Mouse (Mus musculus): ENCODE data around the gene Rptor. TPM values are rescaled to one million over a fixed set of nuclear protein-coding genes. Genes with fewer than 3 reads are reported as not detected.
A peak's percentile ranks its signal among the peaks of the same experiment; 100 is the strongest.

Rptor gene
- polyA plus RNA-seq, 1 experiment from 2014 or later = 9.8 TPM

DNA sequence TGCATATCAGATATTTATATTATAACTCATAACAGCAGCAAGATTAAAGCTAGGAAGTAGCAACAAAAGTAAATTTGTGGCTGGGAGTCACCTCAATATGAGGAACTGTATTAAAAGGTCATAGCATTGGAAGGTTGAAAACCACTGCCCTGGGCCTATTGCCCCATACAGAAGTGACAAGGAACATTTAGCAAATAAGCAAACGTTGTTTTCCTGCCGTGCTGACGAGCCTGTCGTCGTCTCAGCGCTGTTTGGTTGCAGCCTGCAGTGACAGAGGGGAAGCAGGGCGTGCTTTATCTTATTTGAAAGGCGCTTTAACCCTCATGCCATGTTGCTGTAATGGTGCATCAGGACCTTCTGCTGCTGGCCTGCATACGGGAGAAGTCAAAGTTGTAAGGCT is 273.0 kb downstream of the Rptor start:
- Histone ChIP-seq H3K9ac (ENCODE audit: low read depth, low read length) (no peak overlapping the region), H3K4me2 (no peak overlapping the region), H3K36me3 (ENCODE audit: control insufficient read depth, insufficient read depth, low read length) (peaks cover 16% of the 10 kb centered on the region), H3K9me3 (replicated peaks; ENCODE audit: control insufficient read depth, low read length) (no peaks in the 10 kb centered on the region), H3K4me1 (ENCODE audit: control insufficient read depth, insufficient read depth, low read length) (no peaks in the 10 kb centered on the region), H3K27ac (ENCODE audit: low read depth, low read length) (no peak overlapping the region), H3K4me3 (ENCODE audit: low read depth, low read length) (no peak overlapping the region), H3K27me3 (ENCODE audit: control insufficient read depth, insufficient read depth, low read length) (no peaks in the 10 kb centered on the region)
- no peak for ATAC-seq (replicated peaks; ENCODE audit: insufficient number of reproducible peaks, low FRiP score, low TSS enrichment)
- WGBS (ENCODE audit: insufficient replicate concordance) = 70% methylated on average over 9 of the region's 9 CpGs

DNA sequence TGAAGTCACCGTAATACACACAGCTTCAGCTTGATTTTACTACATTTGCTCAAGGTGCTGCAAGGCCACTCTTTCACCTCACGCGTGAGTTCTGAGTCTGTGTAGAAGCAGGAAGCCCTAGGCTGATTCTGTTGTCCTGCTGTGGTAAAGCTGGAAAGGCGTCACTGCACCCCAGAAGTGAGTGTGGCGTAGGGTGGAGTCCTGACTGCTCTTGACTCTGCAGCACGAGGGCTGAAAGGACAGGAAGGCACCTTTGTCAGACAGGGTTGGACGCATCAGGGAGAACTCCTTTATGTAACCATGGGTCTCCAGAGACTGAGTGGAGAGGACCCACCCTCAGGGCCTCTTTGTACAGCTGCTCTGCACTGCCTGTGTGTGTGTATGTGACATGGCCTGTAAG is 274.4 kb downstream of the Rptor start:
- Histone ChIP-seq H3K27me3 (ENCODE audit: control insufficient read depth, insufficient read depth, low read length) (no peaks in the 10 kb centered on the region), H3K4me3 (ENCODE audit: low read depth, low read length) (no peak overlapping the region), H3K4me1 (ENCODE audit: control insufficient read depth, insufficient read depth, low read length) (no peaks in the 10 kb centered on the region), H3K36me3 (ENCODE audit: control insufficient read depth, insufficient read depth, low read length) (peaks cover 14% of the 10 kb centered on the region), H3K9me3 (replicated peaks; ENCODE audit: control insufficient read depth, low read length) (no peaks in the 10 kb centered on the region), H3K4me2 (no peak overlapping the region), H3K9ac (ENCODE audit: low read depth, low read length) (no peak overlapping the region), H3K27ac (ENCODE audit: low read depth, low read length) (no peak overlapping the region)
- 87% methylated on average over 7 of the region's 7 CpGs for WGBS (ENCODE audit: insufficient replicate concordance)
- ATAC-seq (replicated peaks; ENCODE audit: insufficient number of reproducible peaks, low FRiP score, low TSS enrichment) = no peak

DNA sequence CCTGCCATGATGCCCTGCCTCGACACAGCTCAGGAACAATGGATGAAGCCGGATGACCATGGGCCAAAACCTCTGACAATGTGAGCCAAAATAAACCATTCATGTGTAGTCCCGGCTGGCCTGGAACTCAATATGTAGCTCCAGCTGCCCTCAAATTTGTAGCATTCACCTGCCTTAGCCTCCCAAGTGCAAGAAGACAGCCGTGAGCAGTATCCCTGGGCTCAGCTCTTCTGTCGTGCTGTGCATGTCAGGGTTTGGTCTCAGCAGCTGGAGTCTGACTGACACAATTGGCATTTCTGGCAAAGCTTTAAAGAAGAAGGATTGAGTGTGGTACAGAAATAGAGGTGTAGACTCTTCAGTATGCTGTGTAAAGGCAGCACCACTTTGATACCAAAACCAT is 276.9 kb downstream of the Rptor start:
- peaks cover 18% of the 10 kb centered on the region for H3K4me1 ChIP-seq (ENCODE audit: control insufficient read depth, insufficient read depth, low read length)
- H3K9ac ChIP-seq (ENCODE audit: low read depth, low read length) = no peak overlapping the region
- 87% methylated on average over 5 of the region's 5 CpGs for WGBS (ENCODE audit: insufficient replicate concordance)
- no peaks in the 10 kb centered on the region for H3K27me3 ChIP-seq (ENCODE audit: control insufficient read depth, insufficient read depth, low read length)
- no peak overlapping the region for H3K27ac ChIP-seq (ENCODE audit: low read depth, low read length)
- H3K9me3 ChIP-seq (replicated peaks; ENCODE audit: control insufficient read depth, low read length) = no peaks in the 10 kb centered on the region
- no peak overlapping the region for H3K4me2 ChIP-seq
- peaks cover 2% of the 10 kb centered on the region; the same call in 1 of the 2 replicates for H3K36me3 ChIP-seq (ENCODE audit: control insufficient read depth, insufficient read depth, low read length)
- no peak for ATAC-seq (replicated peaks; ENCODE audit: insufficient number of reproducible peaks, low FRiP score, low TSS enrichment)
- H3K4me3 ChIP-seq (ENCODE audit: low read depth, low read length) = no peak overlapping the region

DNA sequence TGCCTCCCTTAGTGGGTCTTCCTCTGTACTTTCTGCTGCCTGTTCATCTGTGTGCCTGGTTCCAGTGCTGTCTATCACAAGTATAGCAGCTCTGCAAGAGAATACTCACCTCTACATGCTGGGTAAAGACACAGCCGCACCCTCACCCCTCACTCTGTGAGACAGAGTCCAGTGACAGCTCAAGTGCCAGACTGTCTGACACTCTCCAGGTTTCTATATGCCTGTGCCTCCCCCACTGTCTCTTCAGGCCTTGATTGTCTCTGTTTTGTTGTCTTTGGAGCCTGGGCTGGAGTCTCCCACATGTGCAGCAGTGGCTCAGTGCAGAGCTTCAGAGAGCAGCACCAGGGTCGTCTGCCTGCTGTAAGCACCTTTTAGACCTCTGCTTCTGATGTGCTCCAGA is 280.9 kb downstream of the Rptor start:
- Histone ChIP-seq H3K4me3 (ENCODE audit: low read depth, low read length) (no peak overlapping the region), H3K9ac (ENCODE audit: low read depth, low read length) (peak overlapping the region; percentile 24; the same call in 1 of the 2 replicates), H3K4me2 (no peak overlapping the region), H3K4me1 (ENCODE audit: control insufficient read depth, insufficient read depth, low read length) (peaks cover 27% of the 10 kb centered on the region), H3K9me3 (replicated peaks; ENCODE audit: control insufficient read depth, low read length) (no peaks in the 10 kb centered on the region), H3K36me3 (ENCODE audit: control insufficient read depth, insufficient read depth, low read length) (peaks cover 9% of the 10 kb centered on the region), H3K27ac (ENCODE audit: low read depth, low read length) (no peak overlapping the region), H3K27me3 (ENCODE audit: control insufficient read depth, insufficient read depth, low read length) (no peaks in the 10 kb centered on the region)
- WGBS (ENCODE audit: insufficient replicate concordance) = 12% methylated on average over 2 of the region's 2 CpGs
- ATAC-seq (replicated peaks; ENCODE audit: insufficient number of reproducible peaks, low FRiP score, low TSS enrichment) = peak; percentile 49

DNA sequence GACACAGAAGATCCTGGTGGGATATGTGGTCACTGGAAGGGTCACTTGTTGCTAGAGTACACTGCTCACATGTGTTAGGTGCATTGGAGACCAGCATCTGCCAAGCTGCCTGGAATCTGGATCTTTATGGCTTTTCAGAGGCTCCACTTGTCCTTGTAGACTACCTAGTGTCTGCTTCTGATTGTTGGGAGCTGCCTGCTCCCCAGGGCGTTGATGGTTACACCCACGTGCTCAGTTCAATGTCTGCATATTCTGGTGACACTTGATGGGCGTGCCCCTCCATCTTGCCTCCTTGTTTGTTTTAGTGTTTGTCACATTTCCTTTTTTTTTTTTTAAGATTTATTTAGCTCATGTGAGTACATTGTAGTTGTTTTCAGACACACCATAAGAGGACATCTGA is 287.3 kb downstream of the Rptor start:
- H3K4me3 ChIP-seq (ENCODE audit: low read depth, low read length) = no peak overlapping the region
- H3K9me3 ChIP-seq (replicated peaks; ENCODE audit: control insufficient read depth, low read length) = no peaks in the 10 kb centered on the region
- ATAC-seq (replicated peaks; ENCODE audit: insufficient number of reproducible peaks, low FRiP score, low TSS enrichment) = no peak
- no peak overlapping the region for H3K4me2 ChIP-seq
- no peaks in the 10 kb centered on the region for H3K27me3 ChIP-seq (ENCODE audit: control insufficient read depth, insufficient read depth, low read length)
- H3K9ac ChIP-seq (ENCODE audit: low read depth, low read length) = no peak overlapping the region
- peaks cover 29% of the 10 kb centered on the region for H3K36me3 ChIP-seq (ENCODE audit: control insufficient read depth, insufficient read depth, low read length)
- peaks cover 5% of the 10 kb centered on the region for H3K4me1 ChIP-seq (ENCODE audit: control insufficient read depth, insufficient read depth, low read length)
- 78% methylated on average over 3 of the region's 3 CpGs for WGBS (ENCODE audit: insufficient replicate concordance)
- H3K27ac ChIP-seq (ENCODE audit: low read depth, low read length) = no peak overlapping the region

DNA sequence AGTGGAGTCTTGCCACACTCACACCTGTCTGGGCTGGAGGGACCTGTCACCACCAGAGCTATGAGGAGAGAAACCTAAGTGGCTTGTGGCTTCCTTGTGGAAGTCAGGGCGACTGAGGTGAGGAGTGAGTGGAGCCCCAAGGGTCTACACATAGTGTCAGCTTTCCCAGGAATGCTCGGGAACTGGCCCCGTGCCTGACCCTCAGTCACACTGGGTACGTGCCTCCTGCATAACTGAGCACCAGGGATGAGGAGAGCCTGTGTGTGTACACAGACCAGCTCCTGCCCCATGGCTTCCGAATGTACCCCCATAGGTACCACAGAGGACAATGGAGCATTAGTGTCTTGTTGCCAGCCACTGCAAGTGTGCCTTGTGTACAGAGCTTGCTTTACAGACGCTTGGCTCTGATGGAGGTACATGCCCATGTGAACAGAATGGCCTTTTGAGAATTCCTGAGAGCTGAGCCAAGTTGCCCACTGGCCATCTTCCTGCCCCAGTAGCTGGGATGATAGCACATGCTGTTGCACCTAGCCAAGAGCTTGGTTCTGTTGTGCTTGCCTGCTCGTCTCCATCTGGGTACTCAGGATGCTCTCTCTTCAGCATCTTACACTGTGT is 289.0 kb downstream of the Rptor start:
- Histone ChIP-seq H3K9me3 (replicated peaks; ENCODE audit: control insufficient read depth, low read length) (no peaks in the 10 kb centered on the region), H3K36me3 (ENCODE audit: control insufficient read depth, insufficient read depth, low read length) (peaks cover 31% of the 10 kb centered on the region), H3K4me1 (ENCODE audit: control insufficient read depth, insufficient read depth, low read length) (no peaks in the 10 kb centered on the region)

DNA sequence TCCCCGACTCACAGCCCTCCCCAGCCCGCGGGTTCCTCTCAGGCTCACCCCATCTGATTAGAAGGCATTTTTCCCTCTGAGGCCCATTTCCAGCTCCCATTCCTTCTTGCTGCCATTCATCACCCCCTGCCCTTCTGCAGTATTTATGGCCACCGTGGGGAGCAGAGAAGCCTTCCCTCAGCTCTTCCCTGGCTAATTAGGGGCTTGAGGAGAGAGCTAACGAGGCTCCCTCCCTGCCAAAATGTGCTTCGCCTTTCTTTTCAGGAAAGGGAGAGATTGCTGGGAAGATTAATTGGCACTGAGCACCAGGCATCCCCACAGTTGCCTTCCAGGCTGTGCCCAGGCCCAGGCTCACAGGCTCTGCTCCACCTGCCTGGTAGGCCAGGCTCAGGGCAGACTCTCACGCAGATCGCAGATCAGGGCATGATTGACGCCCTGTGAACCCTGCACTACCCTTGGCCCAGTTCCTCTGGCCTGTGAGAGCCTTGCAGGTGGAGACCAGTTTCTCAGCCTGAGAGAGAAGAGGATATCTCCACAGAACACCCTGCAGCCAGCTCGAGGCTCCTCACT is 291.0 kb downstream of the Rptor start:
- no peak overlapping the region for H3K9ac ChIP-seq (ENCODE audit: low read depth, low read length)
- no peak overlapping the region for H3K27ac ChIP-seq (ENCODE audit: low read depth, low read length)
- peaks cover 26% of the 10 kb centered on the region for H3K36me3 ChIP-seq (ENCODE audit: control insufficient read depth, insufficient read depth, low read length)
- H3K4me1 ChIP-seq (ENCODE audit: control insufficient read depth, insufficient read depth, low read length) = no peaks in the 10 kb centered on the region
- H3K4me2 ChIP-seq = no peak overlapping the region
- no peaks in the 10 kb centered on the region for H3K27me3 ChIP-seq (ENCODE audit: control insufficient read depth, insufficient read depth, low read length)
- H3K9me3 ChIP-seq (replicated peaks; ENCODE audit: control insufficient read depth, low read length) = no peaks in the 10 kb centered on the region
- ATAC-seq (replicated peaks; ENCODE audit: insufficient number of reproducible peaks, low FRiP score, low TSS enrichment) = no peak
- H3K4me3 ChIP-seq (ENCODE audit: low read depth, low read length) = no peak overlapping the region
- WGBS (ENCODE audit: insufficient replicate concordance) = 71% methylated on average over 10 of the region's 10 CpGs

More for the DNA sequence above, 289.0 kb downstream of the Rptor start:
- Histone ChIP-seq H3K27ac (ENCODE audit: low read depth, low read length) (no peak overlapping the region), H3K27me3 (ENCODE audit: control insufficient read depth, insufficient read depth, low read length) (no peaks in the 10 kb centered on the region), H3K4me2 (no peak overlapping the region), H3K9ac (ENCODE audit: low read depth, low read length) (no peak overlapping the region), H3K4me3 (ENCODE audit: low read depth, low read length) (no peak overlapping the region)
- 91% methylated on average over 7 of the region's 7 CpGs for WGBS (ENCODE audit: insufficient replicate concordance)
- ATAC-seq (replicated peaks; ENCODE audit: insufficient number of reproducible peaks, low FRiP score, low TSS enrichment) = no peak

DNA sequence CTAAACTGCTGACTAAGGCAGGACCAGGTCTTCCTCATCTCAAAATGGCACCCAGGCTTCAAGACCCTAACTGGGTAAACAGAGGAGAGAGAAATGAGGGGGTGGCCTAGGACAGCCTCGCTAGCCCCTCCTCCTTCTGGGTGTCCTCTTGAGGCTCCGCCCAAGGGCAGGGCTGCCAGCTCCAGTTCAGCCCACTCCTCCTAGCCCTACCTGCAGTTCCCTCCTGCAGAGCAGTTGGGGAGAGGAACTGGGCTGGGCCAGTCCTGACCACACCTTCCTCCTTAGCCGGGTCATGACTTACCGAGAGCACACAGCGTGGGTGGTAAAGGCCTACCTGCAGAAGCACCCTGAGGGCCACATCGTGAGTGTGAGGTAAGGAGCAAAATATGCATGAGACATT is 291.9 kb downstream of the Rptor start:
- 58% methylated on average over 6 of the region's 6 CpGs for WGBS (ENCODE audit: insufficient replicate concordance)
- Histone ChIP-seq H3K27me3 (ENCODE audit: control insufficient read depth, insufficient read depth, low read length) (no peaks in the 10 kb centered on the region), H3K9me3 (replicated peaks; ENCODE audit: control insufficient read depth, low read length) (no peaks in the 10 kb centered on the region), H3K36me3 (ENCODE audit: control insufficient read depth, insufficient read depth, low read length) (peaks cover 19% of the 10 kb centered on the region), H3K9ac (ENCODE audit: low read depth, low read length) (no peak overlapping the region), H3K4me1 (ENCODE audit: control insufficient read depth, insufficient read depth, low read length) (no peaks in the 10 kb centered on the region), H3K4me2 (no peak overlapping the region), H3K4me3 (ENCODE audit: low read depth, low read length) (no peak overlapping the region), H3K27ac (ENCODE audit: low read depth, low read length) (no peak overlapping the region)
- ATAC-seq (replicated peaks; ENCODE audit: insufficient number of reproducible peaks, low FRiP score, low TSS enrichment) = no peak

DNA sequence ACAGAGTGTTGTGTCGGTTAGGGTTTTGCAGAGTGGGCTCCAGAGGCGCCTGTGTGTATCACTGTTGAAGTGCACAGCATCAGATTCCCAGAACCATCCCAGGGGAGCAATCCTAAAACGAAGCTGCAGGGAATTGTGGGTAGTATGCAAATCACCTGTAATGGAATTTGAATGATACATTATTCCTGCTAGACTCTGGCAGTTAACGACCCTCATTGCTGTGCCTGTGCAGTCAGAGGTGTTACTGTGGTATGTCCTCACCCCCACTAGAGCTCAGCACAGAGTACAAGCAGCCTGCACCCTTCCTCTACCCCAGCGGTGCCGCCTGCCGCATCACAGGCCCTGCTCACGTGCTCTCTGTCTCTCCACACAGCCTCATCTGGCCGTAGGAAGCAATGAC is 294.3 kb downstream of the Rptor start:
- 91% methylated on average over 9 of the region's 9 CpGs for WGBS (ENCODE audit: insufficient replicate concordance)
- Histone ChIP-seq H3K27me3 (ENCODE audit: control insufficient read depth, insufficient read depth, low read length) (no peaks in the 10 kb centered on the region), H3K9ac (ENCODE audit: low read depth, low read length) (no peak overlapping the region), H3K4me2 (no peak overlapping the region), H3K36me3 (ENCODE audit: control insufficient read depth, insufficient read depth, low read length) (peaks cover 15% of the 10 kb centered on the region), H3K9me3 (replicated peaks; ENCODE audit: control insufficient read depth, low read length) (no peaks in the 10 kb centered on the region), H3K4me1 (ENCODE audit: control insufficient read depth, insufficient read depth, low read length) (no peaks in the 10 kb centered on the region), H3K4me3 (ENCODE audit: low read depth, low read length) (no peak overlapping the region), H3K27ac (ENCODE audit: low read depth, low read length) (no peak overlapping the region)
- ATAC-seq (replicated peaks; ENCODE audit: insufficient number of reproducible peaks, low FRiP score, low TSS enrichment) = no peak
